In the genomic region with DNA sequence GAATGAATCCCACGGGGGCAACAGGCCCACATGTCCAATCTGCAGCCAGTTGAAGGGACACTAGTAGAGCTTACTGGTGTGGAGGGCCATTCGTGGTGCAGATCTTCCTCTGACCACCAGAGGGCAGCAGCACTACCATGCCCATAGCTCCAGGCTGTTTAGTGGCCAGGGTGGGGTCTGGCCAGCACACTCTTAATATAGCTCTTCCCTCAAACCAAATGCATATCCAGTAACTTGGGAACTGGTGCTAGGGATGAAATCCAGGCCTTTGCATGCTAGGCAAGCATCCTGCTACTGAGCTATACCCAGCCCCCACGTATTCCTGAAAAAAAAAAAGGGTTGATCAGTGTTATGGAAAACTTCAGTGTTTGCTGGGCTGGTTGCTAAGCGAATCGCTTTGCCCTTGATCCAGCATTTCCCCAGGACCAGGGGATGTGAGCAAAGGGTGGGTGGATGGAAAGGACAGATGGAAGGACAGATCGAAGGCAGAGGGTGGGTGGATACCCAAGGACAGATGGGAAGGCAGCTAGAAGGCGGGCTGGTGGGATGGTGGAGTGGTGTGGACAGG, we compare ENCODE assay signal across 9 mouse cellular contexts. TPM values are rescaled to one million over a fixed set of nuclear protein-coding genes. Genes with fewer than 3 reads are reported as not detected.
DNase-seq lines count a peak whose midpoint lies in the region; ATAC-seq and TF ChIP-seq lines count a peak whose summit lies in the region.
"Had no signal": no experiment of that assay in that cellular context is flagged by ENCODE, and none has a peak within 500 bp of the region (broad histone marks: within the 10 kb centered on the region; RNA-seq: fewer than 3 reads in every experiment).

No protein-coding gene starts in this region.

- no peak overlapping the region for H3K9ac ChIP-seq in heart, embryonic 16.5 days (ENCODE audit: low read length)

- peak; percentile 73 for DNase-seq in ES-CJ7 (ENCODE audit: low read depth, low spot score)
- DNase-seq in adrenal gland, postnatal 4 days (ENCODE audit: low spot score in 2 of 2) = peak; percentile 21 to 28
- peak; percentile 60 to 61 for DNase-seq in kidney, postnatal 25 days
- peak; percentile 34 to 42 for DNase-seq in lung, adult 18-20 months
- DNase-seq in retina, embryonic 14.5 days (ENCODE audit: low spot score) = peak; percentile 90

- TF ChIP-seq POLR2A in embryonic fibroblast, embryonic 13.5 days (IDR thresholded peaks at IDR 0.05; ENCODE audit: low read depth, low read length) = no peak

- H3K9me3 ChIP-seq in heart, embryonic 16.5 days (replicated peaks; ENCODE audit: control insufficient read depth, low read length) = no peaks in the 10 kb centered on the region
- H3K9me3 ChIP-seq: megakaryocyte, embryonic 14.5 days had no signal

- H3K27ac ChIP-seq in embryonic fibroblast, embryonic 13.5 days (ENCODE audit: insufficient read depth, low read length) = no peak overlapping the region
- peak overlapping the region; percentile 52 for H3K27ac ChIP-seq in heart, embryonic 16.5 days (ENCODE audit: low read length)

- peak; percentile 98 for TF ChIP-seq CTCF in embryonic fibroblast, embryonic 13.5 days (IDR thresholded peaks at IDR 0.05; ENCODE audit: borderline replicate concordance, insufficient read depth, low read length)

- H3K4me2 ChIP-seq in heart, embryonic 16.5 days (ENCODE audit: low read depth, low read length) = no peak overlapping the region

- no peaks in the 10 kb centered on the region for H3K4me1 ChIP-seq in embryonic fibroblast, embryonic 13.5 days (ENCODE audit: control insufficient read depth, insufficient read depth, low read length)
- peaks cover 14% of the 10 kb centered on the region for H3K4me1 ChIP-seq in heart, embryonic 16.5 days (ENCODE audit: control insufficient read depth, insufficient read depth, low read length)
- H3K4me1 ChIP-seq: megakaryocyte, embryonic 14.5 days had no signal

- H3K27me3 ChIP-seq in heart, embryonic 16.5 days (ENCODE audit: control insufficient read depth, insufficient read depth, low read length) = no peaks in the 10 kb centered on the region; the same call in 1 of the 2 replicates

- H3K36me3 ChIP-seq in heart, embryonic 16.5 days (ENCODE audit: control insufficient read depth, insufficient read depth) = no peaks in the 10 kb centered on the region

- 45% methylated on average over 7 of the region's 7 CpGs for WGBS in heart, embryonic 16.5 days

- peak; percentile 80 for ATAC-seq in heart, embryonic 16.5 days (replicated peaks; ENCODE audit: extremely low read depth, insufficient read depth, low FRiP score)
- no peak for ATAC-seq in inflammation-experienced regulatory T-cells, adult 6 months

- H3K4me3 ChIP-seq in embryonic fibroblast, embryonic 13.5 days (ENCODE audit: insufficient read depth, low read length) = no peak overlapping the region
- no peak overlapping the region for H3K4me3 ChIP-seq in heart, embryonic 16.5 days (ENCODE audit: low read length)

RNA-seq across cellular contexts. Expression of gene Ablim2, which starts 37.9 kb away (rescaled TPM):
- total RNA-seq in adrenal gland, postnatal 4 days (2021) = 1 to 10 TPM; 6.0 to 7.3 TPM
- polyA plus RNA-seq in embryonic fibroblast, embryonic 13.5 days (2011; ENCODE audit: insufficient read length, low read depth, missing spikeins) = not detected in 2 replicates
- 4.7 and 7.3 TPM in 2 replicates for polyA plus RNA-seq in heart, embryonic 16.5 days (2015; fragmentation: Nextera tagmentation; extraction: Ambion mirVana)
- 1 to 10 TPM; 1.8 to 2.1 (median 1.8) TPM for polyA plus RNA-seq in inflammation-experienced regulatory T-cells, adult 6 months (2017; shearing (Covaris generic))

RNA-seq across cellular contexts. Expression of gene Sh3tc1, which starts 55.8 kb away (rescaled TPM):
- total RNA-seq in adrenal gland, postnatal 4 days (2021) = 10 to 100 TPM; 12.6 to 21.4 TPM
- 0.60 TPM in 1 of 2 replicates, not detected in the other for polyA plus RNA-seq in embryonic fibroblast, embryonic 13.5 days (2011; ENCODE audit: insufficient read length, low read depth, missing spikeins)
- polyA plus RNA-seq in heart, embryonic 16.5 days (2015; fragmentation: Nextera tagmentation; extraction: Ambion mirVana) = 8.3 and 10.0 TPM in 2 replicates
- polyA plus RNA-seq in inflammation-experienced regulatory T-cells, adult 6 months (2017; shearing (Covaris generic)) = 1 to 10 TPM; 1.1 to 2.2 (median 1.4) TPM

Comparison
In these comparisons a context has a peak if more than half of its experiments do, and no peak if none do; other contexts are left out.
1. DNase-seq: peak in every context shown above with its lines; median percentile 90 in retina, embryonic 14.5 days; 73 in ES-CJ7; 60 in kidney, postnatal 25 days; 38 in lung, adult 18-20 months; 24 in adrenal gland, postnatal 4 days.